Mouse (Mus musculus) gastrocnemius, adult 18-20 months (tissue): Measurements from ENCODE around the gene Gm39115. TPM values are rescaled to one million over a fixed set of nuclear protein-coding genes. Genes with fewer than 3 reads are reported as not detected.
"Not testable (repeated sequence)": the region's sequence is repeated elsewhere in the genome, so short reads cannot be mapped to it uniquely, and the experiment has no call there.

Experiments
- DNase-seq: peaks from one replicate; pipeline ENCODE4 v3.0.0; 2021; ENCODE audit warnings: low spot score
- long read RNA-seq, 2 experiments: library from polyadenylated mRNA; stranded (forward); transcript quantifications; one replicate each; pipeline ENCODE4 v2.0.0; 2021
- total RNA-seq, 2 experiments: library from RNA; stranded (reverse); gene quantifications; 2 replicates each; pipeline ENCODE4 v1.2.3; 2021

Gm39115 gene
- total RNA-seq = not detected
- long read RNA-seq, experiment 1 = 0 reads
- long read RNA-seq, experiment 2 = 0 reads

DNA sequence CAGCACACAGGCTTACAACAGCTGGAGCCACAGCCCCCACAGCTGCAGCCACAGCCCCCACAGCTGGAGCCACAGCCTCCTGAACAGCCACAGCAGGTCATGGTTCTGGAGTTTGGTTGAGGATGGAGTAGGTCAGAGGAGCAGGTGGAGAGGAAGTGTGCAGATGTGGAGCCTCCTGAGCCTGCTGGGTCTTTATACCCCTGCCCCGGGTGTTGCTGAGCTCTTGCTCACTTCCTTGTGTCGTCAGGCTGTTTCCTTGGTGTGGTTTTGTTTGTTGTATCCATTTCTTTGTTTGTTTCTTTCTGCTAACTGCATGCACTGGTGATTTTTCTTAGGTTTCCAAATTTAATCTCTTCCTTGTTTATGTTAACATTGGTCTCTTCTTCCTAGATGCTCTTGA, at the start of gene Gm39115:
Gene Gm39115 (minus strand): TSS at position 101 of the 400 bp plus-strand sequence.
- not testable (repeated sequence) for DNase-seq

DNA sequence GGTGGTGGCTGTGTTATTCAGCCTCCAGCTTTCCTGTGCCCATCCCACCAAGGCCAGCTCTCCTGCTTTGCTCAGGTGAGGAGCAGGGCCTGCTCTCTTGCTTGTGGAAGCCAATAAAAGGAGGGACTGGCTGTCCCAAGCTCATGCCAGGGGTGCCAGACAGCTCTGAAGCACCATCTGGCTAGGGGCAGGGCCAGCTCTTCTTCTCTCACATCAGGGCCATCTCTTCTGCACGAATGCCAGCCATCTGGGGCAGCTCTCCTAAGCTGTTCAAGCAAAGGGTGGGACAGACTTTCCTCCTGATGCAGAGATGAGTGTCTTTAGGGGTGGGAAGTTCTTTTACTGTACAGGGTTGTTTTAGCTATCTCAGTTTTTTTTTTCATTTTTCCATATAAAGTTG, 45.2 kb upstream of the Gm39115 start:
- DNase-seq = no peak

DNA sequence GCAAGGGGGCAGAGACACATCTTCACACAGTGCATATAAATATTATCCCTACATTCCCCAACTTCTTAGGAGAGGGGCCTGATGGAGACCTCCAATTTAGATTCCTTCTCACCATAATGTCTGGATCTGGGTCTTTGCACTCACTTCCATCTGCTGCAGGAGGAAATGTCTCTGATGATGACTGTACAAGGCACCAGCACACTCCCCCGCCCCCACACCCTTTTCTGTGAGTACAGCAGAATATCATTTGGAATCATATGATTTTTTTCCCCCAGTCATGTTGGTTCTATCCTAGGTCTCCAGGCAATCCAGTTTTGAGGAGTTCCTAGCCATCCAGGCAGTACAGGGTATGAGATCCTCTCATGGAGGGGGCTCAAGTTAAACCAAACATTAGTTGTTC, 42.9 kb upstream of the Gm39115 start:
- no peak for DNase-seq

DNA sequence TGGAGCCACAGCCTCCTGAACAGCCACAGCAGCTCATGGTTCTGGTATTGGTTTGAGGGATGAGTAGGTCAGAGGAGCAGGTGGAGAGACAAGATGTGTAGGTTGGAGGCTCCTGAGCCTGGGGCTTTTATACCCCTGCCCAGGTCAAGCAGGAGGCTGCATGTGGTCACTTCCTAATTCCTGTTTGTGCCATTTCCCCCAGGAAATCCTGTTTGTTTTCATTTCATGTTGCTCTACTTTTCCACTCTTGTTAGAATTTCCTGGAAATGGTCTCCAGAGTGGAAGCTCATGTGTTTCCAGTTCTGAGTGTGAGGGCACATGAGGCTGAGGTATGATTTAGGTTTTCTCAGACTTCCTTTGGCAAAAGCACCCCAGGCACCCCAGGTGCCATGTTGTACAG, 40.1 kb upstream of the Gm39115 start, which contains the start of gene Krtap5-2:
Gene Krtap5-2 (minus strand): TSS at position 101 of the 400 bp plus-strand sequence.
- not testable (repeated sequence) for DNase-seq

DNA sequence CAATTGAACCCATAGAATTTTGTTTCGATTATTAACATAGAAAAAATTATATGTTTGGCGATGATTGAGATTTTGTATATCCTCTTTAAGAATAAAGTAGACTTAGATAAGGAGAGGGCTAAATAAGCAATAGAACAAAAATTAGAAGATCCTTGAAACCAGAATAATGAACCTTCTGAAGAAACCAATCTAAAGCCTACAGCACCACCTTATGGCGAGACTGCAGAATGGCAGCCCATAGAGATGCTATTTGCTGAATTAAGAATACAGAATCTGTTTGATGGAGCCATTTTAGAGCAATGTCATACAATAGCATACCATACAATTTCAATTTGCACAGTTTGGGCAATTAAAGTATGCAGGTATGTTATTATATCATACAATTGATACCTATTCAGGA, 34.0 kb upstream of the Gm39115 start:
- DNase-seq = no peak

DNA sequence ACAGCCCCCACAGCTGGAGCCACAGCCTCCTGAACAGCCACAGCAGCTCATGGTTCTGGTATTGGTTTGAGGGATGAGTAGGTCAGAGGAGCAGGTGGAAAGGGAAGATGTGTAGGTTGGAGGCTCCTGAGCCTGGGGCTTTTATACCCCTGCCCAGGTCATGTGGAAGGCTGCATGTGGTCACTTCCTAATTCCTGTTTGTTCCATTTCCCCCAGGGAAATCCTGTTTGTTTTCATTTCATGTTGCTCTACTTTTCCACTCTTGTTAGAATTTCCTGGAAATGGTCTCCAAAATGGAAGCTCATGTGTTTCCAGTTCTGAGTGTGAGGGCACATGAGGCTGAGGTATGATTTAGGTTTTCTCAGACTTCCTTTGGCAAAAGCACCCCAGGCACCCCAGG, 29.8 kb upstream of the Gm39115 start, which contains the start of gene Gm4553:
Gene Gm4553 (minus strand): TSS at position 101 of the 400 bp plus-strand sequence.
- DNase-seq = not testable (repeated sequence)

DNA sequence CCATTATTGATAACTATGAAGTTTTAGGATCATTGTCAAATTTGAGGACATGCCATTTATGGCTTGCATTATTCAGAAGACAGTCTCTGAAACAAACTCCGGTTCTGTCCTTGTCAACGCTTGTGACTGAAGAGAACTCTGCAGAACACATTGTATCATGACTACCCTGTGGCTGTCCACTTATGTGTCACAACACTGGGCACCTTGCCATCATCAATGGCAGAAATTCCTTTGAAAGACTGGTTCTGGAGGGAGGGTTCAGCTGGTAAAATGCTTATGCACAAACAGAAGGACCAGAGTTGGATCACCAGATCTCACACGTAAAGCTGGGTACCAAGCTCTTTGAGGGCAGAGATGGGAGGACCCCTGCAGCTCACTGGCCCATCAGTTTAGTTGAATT, 23.5 kb upstream of the Gm39115 start:
- no peak for DNase-seq

DNA sequence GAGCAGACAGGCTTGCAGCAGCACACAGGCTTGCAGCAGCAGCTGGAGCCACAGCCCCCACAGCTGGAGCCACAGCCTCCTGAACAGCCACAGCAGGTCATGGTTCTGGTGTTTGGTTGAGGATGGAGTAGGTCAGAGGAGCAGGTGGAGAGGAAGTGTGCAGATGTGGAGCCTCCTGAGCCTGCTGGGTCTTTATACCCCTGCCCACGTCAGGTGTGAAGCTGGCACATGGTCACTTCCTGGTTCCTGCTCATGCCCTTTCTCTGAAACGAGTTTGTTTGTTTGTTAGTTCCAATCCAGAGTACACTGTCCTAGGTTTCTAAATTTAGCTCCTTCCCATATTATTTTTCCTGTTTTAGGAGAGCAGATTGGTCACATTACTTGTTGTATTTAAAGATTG, 21.2 kb upstream of the Gm39115 start, which contains the start of gene Gm29735:
Gene Gm29735 (minus strand): TSS at position 101 of the 400 bp plus-strand sequence.
- DNase-seq = not testable (repeated sequence)

DNA sequence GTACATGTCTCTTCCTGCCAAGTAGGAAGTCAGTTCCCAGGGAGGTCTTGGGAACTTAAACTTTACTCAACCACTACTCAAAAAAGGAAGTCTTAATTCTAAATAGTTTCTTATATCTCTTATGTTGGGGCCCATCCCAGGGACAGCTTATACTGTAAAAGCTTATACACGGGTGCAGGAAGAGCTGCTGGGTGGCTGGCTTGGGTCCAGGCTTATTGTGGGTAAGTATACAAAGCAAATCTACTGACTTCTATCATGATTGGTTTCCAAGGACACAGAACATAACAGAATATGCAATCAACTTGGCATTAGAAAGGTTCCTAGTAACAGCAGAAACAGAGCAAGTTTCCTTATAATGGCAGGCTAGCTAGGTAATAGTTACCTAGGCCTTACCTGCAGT, 19.5 kb upstream of the Gm39115 start:
- DNase-seq = no peak

DNA sequence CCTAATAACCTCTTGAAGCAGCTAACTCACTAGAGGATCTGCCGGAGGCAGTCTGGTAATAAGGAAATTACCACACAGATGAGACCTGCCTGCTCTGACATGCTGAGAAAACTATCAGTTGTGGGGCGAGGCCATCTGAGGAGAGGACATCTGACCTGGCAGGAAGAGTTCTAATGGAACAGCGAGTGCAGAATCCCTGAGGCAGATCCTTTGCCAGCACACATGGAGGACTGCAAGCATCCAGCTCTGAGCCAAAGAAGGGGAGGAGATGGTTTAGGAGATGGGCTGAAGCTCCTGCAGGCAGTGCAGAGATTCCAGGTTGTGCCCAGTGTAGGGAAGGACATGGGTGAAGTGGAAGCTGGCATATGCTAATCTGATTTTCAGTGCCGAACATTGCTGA, 16.4 kb upstream of the Gm39115 start:
- no peak for DNase-seq

DNA sequence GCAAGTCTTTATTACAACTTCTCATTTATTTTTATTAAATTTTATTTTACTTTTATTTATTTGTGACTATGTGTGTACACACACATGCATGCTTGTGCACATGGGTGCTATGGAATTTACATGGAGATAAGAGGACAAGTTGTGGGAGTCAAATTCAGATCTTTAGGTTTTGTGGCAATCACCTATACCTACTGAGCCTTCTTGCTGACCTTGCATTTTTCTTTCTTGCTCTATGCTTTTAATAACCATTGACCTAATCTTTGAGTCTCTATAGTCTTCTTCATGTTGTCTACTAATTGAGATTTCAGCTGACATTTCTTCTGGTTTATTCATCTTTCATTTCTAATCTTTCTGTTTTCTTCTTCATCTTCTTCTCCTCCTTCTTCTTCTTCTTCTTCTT, 12.8 kb upstream of the Gm39115 start:
- no peak for DNase-seq

DNA sequence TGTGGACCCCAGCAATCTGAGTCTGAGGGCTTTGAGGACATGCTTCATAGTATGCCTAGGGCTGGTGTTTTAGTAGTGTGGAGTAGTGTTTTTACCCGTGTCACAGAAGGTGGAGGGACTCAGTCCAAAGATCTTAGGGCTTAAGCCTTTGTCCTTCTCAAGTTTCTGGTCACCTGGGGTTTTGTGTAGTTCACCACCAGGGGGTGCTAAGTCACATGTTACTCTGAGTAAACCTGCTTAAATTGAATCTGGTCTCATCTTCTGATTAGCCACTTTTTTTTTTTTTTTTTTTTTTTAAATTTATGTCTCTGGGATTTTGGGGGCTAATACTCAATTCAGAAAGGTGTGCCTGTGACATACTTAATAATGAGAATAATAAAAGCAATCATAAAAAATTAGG, 10.2 kb upstream of the Gm39115 start:
- DNase-seq = peak; percentile 56

DNA sequence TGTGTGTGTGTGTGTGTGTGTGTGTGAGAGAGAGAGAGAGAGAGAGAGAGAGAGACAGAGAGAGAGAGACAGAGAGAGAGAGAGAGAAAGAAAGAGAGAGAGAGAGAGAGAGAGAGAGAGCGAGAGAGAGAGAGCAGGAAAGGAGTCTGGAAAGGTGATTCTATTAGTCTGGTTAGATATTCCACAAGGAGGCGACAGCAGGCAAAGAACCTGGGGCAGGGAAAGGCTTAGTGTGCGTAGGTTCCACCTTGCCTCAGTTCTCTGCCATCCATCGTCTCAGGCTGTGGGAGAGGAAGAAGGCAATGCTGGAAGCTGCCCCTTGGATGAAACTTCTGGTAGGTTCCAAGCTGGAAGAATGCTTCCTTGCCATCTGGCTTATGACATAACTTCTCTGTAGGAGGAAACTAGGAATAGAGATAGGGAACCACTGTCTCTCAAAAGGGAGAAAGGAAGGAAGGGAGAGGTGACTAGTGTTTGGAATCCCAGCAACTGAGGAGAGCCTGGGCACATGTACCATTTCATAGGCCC, 9.6 kb upstream of the Gm39115 start:
- no peak for DNase-seq

DNA sequence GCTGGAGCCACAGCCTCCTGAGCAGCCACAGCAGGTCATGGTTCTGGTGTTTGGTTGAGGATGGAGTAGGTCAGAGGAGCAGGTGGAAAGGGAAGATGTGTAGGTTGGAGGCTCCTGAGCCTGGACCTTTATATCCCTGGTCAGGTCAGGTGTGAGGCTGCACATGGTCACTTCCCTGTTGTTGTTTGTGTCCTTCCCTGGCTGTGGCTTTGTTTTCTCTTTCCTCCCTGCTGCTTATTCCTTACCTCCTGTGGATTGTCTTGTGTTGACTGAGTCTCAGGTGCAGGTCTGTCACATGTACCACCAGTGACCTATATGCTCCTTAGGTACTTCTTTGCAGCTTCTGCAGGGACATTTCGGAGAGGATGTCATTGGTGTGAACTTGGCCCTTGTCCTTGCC, 8.7 kb upstream of the Gm39115 start, which contains the start of gene Gm45337:
Gene Gm45337 (minus strand): TSS at position 101 of the 400 bp plus-strand sequence.
- DNase-seq = no peak

DNA sequence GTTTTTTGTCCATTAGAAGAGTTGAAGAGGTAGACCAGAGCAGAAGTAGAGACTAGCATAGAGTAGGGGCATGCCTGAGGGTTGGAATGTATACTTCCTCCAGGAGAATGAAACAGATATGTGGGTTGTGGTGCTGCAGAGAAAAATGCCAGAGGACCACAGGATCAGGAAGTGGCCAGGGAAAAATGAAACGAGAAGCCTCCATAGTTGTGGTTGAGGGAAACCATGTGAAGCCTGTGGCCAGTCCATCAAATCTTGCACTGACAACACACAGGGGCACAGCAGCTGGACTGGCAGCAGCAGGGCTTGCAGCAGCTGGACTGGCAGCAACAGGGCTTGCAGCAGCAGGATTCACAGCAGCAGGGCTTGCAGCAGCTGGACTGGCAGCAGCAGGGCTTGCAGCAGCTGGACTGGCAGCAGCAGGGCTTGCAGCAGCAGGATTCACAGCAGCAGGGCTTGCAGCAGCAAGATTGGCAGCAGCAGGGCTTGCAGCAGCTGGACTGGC, 7.7 kb upstream of the Gm39115 start:
- not testable (repeated sequence) for DNase-seq

DNA sequence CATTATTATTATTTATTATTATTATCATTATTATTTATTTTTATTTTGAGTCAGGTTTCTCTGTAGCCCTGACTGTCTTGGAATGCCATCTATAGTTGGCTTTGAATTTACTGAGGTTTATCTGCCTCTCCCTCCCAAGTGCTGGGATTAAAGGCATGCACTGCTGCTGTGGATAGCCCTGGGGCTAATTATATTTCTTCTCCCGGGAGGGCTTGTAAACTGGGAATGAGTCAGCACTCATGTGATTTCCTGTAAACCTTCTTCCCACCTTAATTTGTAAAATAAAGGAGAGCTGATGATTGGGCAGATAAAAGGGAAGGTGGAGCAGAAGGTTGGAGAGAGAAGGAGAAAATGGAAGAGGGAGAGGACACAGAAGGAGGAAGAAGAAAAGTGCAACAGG, 4.9 kb upstream of the Gm39115 start:
- no peak for DNase-seq

DNA sequence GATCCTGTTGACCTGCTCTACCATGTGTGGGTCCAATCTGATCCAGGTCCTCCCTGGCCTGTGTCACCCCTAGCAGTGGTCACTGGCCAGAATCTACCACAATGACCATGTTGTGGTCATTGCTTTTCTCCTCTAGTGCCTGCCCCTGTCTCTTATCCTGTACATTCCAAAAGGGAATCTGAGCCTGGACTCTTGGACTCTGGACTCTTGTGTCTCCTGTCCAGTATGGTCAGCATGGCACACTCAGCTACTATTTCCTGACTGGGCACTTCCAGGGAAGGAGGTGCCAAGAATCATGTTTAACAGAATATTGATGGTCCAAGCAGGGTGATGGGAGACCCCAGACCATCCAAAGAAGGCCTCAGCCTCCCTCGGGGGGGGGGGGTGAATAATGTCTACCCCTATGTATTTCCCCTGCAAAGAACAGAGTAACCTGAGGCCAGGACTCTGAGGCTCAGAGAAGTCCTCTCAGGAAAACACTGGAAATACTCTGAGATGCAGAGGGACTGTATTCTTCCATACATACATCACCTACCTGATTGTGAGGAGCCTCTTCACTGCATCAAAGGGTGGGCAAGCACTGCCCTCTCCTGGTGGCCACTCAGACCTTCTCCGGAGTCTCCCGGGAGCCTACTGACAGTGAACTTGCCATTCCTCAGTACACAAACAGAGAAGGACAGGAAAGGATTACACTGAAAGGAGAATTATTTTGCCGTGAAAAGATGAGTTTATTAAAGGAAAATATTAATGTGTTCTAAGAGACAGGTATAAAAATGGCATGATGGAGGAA, 1.4 kb downstream of the Gm39115 start:
- no peak for DNase-seq

DNA sequence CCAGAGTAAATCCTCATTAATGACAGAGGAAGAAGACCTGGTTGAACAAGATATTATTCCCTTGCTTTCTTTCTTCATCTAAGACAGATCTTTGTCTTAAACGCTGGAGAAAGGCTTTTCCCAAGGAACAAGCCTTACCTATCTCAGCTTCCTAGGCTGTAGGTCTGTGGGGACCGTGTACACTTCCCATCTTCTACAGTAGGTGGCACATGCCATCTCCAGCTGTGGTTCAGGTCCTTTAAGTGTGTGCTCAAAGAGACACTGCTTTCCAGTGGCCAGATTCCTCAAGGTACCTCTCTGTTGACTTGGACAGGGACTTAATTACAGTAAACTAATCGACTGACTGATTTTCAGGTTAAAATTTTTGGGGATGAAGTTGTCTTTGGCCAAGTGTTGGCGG, 7.0 kb downstream of the Gm39115 start:
- no peak for DNase-seq

DNA sequence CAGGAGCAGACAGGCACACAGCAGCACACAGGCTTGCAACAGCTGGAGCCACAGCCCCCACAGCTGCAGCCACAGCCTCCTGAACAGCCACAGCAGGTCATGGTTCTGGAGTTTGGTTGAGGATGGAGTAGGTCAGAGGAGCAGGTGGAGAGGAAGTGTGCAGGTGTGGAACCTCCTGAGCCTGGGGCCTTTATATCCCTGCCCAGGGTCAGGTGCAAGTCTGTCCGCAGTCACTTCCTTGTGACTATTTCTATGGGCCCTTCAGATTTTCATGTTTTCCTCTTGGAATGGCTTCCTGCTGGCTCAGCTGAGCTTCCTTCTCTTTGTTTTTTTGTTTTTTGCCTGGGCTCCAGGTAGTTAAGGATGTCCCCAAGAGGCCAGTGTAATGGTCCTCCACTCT, 15.2 kb downstream of the Gm39115 start, which contains the start of gene Gm45618:
Gene Gm45618 (minus strand): TSS at position 101 of the 400 bp plus-strand sequence.
- DNase-seq = not testable (repeated sequence)

DNA sequence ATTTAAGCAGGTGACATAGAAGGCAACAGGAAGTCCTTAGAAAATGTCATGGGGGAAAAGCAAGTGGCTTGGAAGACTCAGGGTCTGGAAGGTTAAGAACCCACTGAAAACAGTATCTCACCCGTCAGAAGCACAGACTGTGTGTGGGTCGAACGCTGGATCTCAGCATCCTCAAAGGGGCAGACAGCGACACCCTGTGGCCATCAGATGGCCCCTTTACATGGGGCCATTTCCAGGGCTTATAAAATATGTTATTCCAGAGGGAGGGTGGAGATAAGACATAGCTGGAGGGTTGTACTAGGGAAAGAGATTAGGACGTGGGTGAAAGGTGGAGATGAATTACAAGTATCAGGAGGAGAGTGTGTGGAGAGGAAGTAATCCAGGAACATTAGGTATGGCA, 16.2 kb downstream of the Gm39115 start:
- DNase-seq = no peak

DNA sequence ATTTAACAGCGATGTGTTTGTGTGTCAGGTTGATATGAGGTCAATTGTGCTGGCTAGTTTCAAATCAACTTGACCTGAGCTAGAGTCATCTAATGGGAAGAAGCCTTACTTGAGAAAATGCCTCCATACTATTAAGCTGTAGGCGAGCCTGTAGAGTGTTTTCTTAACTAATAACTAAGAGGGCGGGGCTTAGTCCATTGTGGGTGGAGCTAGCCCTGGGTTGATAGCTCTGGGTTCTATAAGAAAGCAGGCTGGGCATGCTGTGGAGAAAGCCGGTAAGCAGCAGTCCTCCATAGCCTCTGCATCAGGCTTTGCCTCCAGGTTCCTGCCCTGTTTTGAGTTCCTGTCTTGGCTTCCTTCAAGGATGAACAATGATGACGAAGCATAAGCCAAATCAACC, 31.1 kb downstream of the Gm39115 start:
- no peak for DNase-seq

DNA sequence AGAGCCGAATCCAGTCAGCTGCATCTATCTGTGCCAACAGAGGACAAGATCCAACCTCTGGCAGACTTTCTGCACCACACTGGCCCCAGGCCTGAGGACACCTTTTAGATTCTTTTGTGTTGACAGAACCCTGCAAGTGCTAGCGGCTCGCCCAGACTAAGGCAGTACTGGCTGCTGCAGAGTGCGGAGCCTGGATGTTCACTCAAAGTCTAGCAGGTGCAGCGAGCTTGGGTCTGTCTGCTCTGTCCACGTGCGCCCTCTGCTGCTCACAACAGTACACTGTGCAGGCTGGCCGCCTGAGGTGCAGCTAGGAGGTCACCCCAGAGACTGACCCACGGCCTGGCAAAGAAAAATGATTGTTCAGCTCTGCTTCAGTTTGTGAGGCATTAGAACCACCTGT, 38.1 kb downstream of the Gm39115 start:
- peak; percentile 80 for DNase-seq

DNA sequence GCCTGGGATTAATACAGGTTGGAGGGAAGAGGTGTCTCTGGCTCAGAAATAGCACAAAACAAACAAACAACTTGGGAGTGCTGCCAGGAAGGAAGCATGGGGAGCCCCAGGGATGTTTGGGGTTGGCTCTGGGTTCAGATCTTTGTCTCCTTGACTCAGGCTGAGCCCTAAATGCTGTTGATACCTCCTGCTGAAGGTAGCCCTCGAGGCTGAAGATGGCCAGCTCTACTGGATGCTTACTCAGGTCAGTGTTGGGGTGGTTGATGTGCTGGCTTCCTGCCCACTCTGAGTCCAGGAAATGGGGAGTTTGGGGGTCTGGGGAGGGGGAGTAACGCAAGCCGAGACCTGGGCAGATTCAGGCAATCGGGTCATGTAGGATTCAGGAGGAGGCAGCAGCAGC, 39.1 kb downstream of the Gm39115 start:
- DNase-seq = no peak
